Mouse (Mus musculus) C2C12 (cell line): Measurements from ENCODE around the gene Aspm. TPM values are rescaled to one million over a fixed set of nuclear protein-coding genes. Genes with fewer than 3 reads are reported as not detected.
A peak's percentile ranks its signal among the peaks of the same experiment; 100 is the strongest.
"Not testable (repeated sequence)": the region's sequence is repeated elsewhere in the genome, so short reads cannot be mapped to it uniquely, and the experiment has no call there.

Experiments used
- H3K27me3 ChIP-seq: one replicate; pipeline ENCODE4 v1.6.1; 2011; ENCODE audit not compliant: control insufficient read depth, insufficient read depth, insufficient read length
- H3K36me3 ChIP-seq: one replicate; pipeline ENCODE4 v1.6.1; 2011; ENCODE audit not compliant: control insufficient read depth, insufficient read depth
- H3K4me3 ChIP-seq: one replicate; pipeline ENCODE4 v1.5.1; 2011; ENCODE audit warnings: mild to moderate bottlenecking, control low read depth; ENCODE audit not compliant: poor library complexity, insufficient read depth, severe bottlenecking
- H3K79me2 ChIP-seq: one replicate; pipeline ENCODE4 v1.6.1; 2011; ENCODE audit not compliant: control insufficient read depth, insufficient read depth
- H3K79me3 ChIP-seq: one replicate; pipeline ENCODE4 v1.6.1; 2011; ENCODE audit warnings: low read depth, control low read depth
- H3ac ChIP-seq: one replicate; pipeline ENCODE3; 2011; ENCODE audit warnings: low read depth; ENCODE audit not compliant: control insufficient read depth, insufficient read length
- CEBPB ChIP-seq: IDR thresholded peaks from one replicate; pipeline ENCODE4 v1.6.1; 2011; ENCODE audit warnings: low read depth, mild to moderate bottlenecking, control low read depth, moderate library complexity
- CTCF ChIP-seq: IDR thresholded peaks from one replicate; pipeline ENCODE4 v1.5.1; 2011; ENCODE audit not compliant: control insufficient read depth, insufficient read depth, insufficient read length
- FOSL1 ChIP-seq: IDR thresholded peaks from one replicate; pipeline ENCODE4 v1.8.0; 2011; ENCODE audit warnings: mild to moderate bottlenecking, low read length; ENCODE audit not compliant: poor library complexity, insufficient read depth, severe bottlenecking
- MAX ChIP-seq: IDR thresholded peaks from one replicate; pipeline ENCODE4 v1.6.1; 2011; ENCODE audit warnings: mild to moderate bottlenecking, control low read depth
- MYOD1 ChIP-seq: IDR thresholded peaks from one replicate; pipeline ENCODE4 v1.6.1; 2011; ENCODE audit warnings: low read depth; ENCODE audit not compliant: control insufficient read depth, insufficient read length
- MYOG ChIP-seq: IDR thresholded peaks from one replicate; pipeline ENCODE4 v1.6.1; 2011; ENCODE audit not compliant: control insufficient read depth, insufficient read length; ENCODE audit errors: extremely low read depth
- USF1 ChIP-seq: IDR thresholded peaks from one replicate; pipeline ENCODE4 v1.6.1; 2011; ENCODE audit warnings: low read depth, mild to moderate bottlenecking, control low read depth, moderate library complexity
- polyA plus RNA-seq: library from polyadenylated mRNA; unstranded; fragments of >200 nt; fragmentation: generic; extraction: Trizol; gene quantifications from one replicate; pipeline ENCODE4 v1.2.1, GENCODE M21; 2012; ENCODE audit warnings: missing spikeins

Gene Aspm
- polyA plus RNA-seq, 1 experiment = 4.3 TPM

DNA sequence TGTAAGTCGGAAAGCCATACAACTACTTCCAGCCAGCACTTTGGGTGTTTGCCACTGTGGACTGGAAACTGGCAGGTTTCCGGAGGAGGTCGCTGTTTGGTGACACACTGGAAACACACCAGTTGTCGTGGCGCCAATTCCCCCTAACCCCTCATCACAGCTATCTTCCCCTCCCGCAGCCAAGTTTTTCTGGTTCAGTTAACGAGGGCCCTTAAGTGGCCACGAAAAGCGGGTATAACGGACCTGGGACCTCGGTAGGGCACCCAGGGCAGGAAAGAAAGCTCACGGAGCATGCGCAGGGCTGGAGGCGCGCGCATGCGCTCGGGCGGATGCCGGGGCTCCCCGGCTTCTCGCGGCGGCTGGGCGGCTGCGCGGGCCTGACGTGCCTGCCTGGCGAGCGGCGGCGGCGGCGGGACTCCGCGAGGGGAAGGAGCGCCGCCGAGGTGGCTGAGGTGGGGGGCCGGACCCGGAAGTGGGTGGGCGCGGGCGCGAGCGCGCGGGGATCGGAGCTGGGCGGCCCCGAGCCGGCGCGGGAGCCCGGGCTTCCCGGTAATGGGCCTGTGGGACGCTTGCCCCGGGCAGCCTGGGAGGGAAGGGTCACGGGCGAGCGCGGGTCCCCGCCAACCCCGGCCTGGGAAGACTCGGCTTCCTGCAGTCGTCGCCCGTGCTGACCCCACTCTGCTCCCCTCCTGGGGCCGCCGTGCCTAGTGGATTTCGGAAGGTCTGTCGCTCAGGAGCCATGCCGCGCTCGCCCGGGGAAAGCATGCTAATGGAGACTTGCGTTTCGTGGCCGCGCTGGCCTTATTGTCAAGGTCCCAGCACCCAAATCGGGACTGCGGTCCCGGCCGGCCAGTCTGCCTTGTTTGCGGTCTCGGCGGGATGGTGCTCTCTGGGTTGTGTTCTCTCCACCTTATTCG lies 32.4 kb upstream of the Aspm start, which contains the start of gene Zbtb41:
Gene Zbtb41, plus strand, starts transcription at position 414 of the 917 bp plus-strand sequence.
- peaks cover 39% of the 10 kb centered on the region for H3K79me3 ChIP-seq

DNA sequence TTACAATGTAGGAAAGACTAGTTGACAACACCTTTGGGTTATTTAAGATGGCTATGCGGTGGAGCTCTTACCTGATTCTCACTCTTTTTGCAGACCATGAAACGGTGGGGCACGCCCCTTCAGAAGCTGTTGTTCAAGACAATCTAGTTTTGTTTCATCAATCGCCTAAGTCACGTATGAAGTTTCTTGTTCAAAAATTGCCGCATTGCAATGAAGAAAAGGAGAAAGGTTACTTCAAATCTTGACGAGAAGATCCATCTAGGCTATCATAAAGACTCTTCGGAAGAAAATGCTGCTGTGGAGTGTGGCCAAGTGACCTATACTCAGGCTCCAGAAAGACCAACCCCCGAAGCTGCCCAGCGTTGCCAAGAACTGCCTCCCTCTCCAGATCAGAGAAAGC lies 31.6 kb upstream of the Aspm start:
- H3K27me3 ChIP-seq = no peaks in the 10 kb centered on the region
- peaks cover 16% of the 10 kb centered on the region for H3K36me3 ChIP-seq
- H3K79me2 ChIP-seq = peaks cover 57% of the 10 kb centered on the region
- peaks cover 44% of the 10 kb centered on the region for H3K79me3 ChIP-seq
- H3ac ChIP-seq = peak overlapping the region; percentile 95
- H3K4me3 ChIP-seq = peak overlapping the region; percentile 89
- TF ChIP-seq MYOG (no peak), CTCF (no peak), MAX (no peak), FOSL1 (no peak), USF1 (no peak), MYOD1 (no peak), CEBPB (no peak)

More for the DNA sequence above, 32.4 kb upstream of the Aspm start, which contains the start of gene Zbtb41:
- H3K79me2 ChIP-seq = peaks cover 50% of the 10 kb centered on the region
- TF ChIP-seq FOSL1 (no peak), MYOG (no peak), CEBPB (no peak), CTCF (peak; percentile 48), MYOD1 (no peak), MAX (peak; percentile 52)
- peak within 1 kb of the TSS; percentile 95 for H3ac ChIP-seq
- no peaks in the 10 kb centered on the region for H3K27me3 ChIP-seq
- H3K4me3 ChIP-seq = peak within 1 kb of the TSS; percentile 89
- H3K36me3 ChIP-seq = peaks cover 13% of the 10 kb centered on the region

DNA sequence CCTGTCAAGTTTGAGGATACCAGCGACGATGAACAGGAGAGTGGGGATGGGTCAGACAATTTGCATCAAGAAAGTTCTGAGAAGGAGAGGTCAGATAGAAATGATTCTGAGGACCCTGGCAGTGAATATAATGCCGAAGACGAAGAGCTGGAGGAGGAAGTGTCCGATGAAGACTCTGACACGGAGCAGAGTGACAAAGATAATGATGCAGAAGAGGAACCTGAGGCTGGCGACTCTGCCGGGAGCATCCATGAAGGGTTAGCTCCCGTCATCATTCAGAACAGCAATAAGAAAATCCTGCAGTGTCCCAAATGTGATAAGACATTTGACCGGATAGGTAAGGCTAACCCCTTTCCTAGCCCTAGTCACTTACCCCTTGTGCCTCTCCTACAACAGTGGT lies 30.6 kb upstream of the Aspm start:
- TF ChIP-seq MAX (no peak), CTCF (no peak), MYOD1 (no peak), FOSL1 (no peak), MYOG (no peak), CEBPB (no peak), USF1 (no peak)
- H3K4me3 ChIP-seq = peak overlapping the region; percentile 89

DNA sequence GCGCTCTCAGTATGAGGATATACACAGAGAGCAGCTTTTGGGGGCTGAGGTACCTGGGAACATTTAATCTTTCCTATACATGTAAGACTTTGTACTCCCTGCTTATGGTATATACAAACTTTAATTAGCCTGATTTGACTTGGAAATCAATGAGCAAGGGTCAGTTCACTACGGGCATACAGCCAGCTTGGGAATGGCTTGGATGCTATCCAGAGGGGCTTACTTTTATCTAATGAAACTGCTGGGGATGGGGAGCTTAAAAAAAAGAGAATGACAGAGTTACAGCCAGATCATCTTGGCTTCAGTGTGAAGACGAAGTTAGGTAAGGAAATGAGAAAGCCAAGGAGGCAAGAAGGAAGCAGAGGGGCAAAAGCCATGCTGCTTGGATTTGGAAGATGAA lies 29.6 kb upstream of the Aspm start:
- no peaks in the 10 kb centered on the region for H3K27me3 ChIP-seq
- no peak for TF ChIP-seq MYOG
- TF ChIP-seq CTCF = no peak
- TF ChIP-seq FOSL1 = no peak
- peaks cover 63% of the 10 kb centered on the region for H3K79me2 ChIP-seq
- H3K4me3 ChIP-seq = no peak overlapping the region
- H3K36me3 ChIP-seq = peaks cover 34% of the 10 kb centered on the region
- H3ac ChIP-seq = no peak overlapping the region
- peaks cover 48% of the 10 kb centered on the region for H3K79me3 ChIP-seq

More for the DNA sequence above, 30.6 kb upstream of the Aspm start:
- Histone ChIP-seq H3K27me3 (no peaks in the 10 kb centered on the region), H3K79me2 (peaks cover 63% of the 10 kb centered on the region), H3K79me3 (peaks cover 48% of the 10 kb centered on the region), H3K36me3 (peaks cover 24% of the 10 kb centered on the region), H3ac (no peak overlapping the region)

DNA sequence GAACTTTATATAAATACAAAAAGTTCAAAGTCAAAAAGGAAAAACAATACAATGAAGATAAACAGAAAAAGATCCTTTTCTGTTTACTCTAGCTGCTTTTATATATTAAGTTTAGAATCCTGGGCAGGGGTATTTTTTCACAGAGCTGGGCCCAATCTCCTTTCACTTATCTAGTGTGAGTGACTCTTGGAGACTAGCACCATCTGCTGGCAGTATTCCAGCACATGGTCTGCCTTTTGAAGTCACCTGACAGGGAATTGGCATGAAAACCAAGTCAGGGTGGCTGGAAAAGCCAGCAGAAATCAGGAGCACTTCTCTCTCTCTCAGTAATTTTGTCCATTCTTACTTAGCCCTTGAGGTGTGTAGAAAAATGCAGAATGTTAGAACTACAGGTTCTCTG lies 16.2 kb upstream of the Aspm start:
- H3K4me3 ChIP-seq = no peak overlapping the region
- H3K27me3 ChIP-seq = no peaks in the 10 kb centered on the region
- peaks cover 5% of the 10 kb centered on the region for H3K79me2 ChIP-seq
- peaks cover 82% of the 10 kb centered on the region for H3K36me3 ChIP-seq
- no peak overlapping the region for H3ac ChIP-seq
- TF ChIP-seq FOSL1 = no peak
- no peak for TF ChIP-seq USF1
- TF ChIP-seq MYOD1 = no peak
- TF ChIP-seq MAX = no peak
- TF ChIP-seq CEBPB = no peak
- no peak for TF ChIP-seq CTCF
- TF ChIP-seq MYOG = no peak
- no peaks in the 10 kb centered on the region for H3K79me3 ChIP-seq

DNA sequence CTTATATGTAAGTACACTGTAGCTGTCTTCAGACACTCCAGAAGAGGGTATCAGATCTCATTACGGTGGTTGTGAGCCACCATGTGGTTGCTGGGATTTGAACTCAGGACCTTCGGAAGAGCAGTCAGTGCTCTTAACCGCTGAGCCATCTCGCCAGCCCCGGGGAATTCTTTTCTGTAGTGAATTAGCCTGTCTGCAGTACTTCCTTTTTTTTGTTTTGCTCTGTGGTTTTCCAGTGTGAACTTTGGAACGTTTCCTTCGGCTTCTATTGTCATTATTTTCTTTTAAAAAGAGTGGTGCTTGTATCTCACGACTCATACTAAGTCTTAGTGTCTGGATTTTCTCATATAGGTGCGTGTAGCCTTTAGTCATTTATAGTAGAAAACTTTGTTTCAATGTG lies 11.5 kb upstream of the Aspm start:
- peaks cover 89% of the 10 kb centered on the region for H3K36me3 ChIP-seq
- H3K27me3 ChIP-seq, H3K79me3 ChIP-seq, H3K79me2 ChIP-seq, H3ac ChIP-seq, H3K4me3 ChIP-seq: not testable (repeated sequence)
